In genomic region chr11:21351296-21351695, GRCm38 (mm10) we compare ENCODE assay signal across 25 mouse cellular contexts. TPM values are rescaled to one million over a fixed set of nuclear protein-coding genes. Genes with fewer than 3 reads are reported as not detected.
DNase-seq lines count a peak whose midpoint lies in the region; ATAC-seq and TF ChIP-seq lines count a peak whose summit lies in the region.
"Had no signal": no experiment of that assay in that cellular context is flagged by ENCODE, and none has a peak within 500 bp of the region (broad histone marks: within the 10 kb centered on the region; RNA-seq: fewer than 3 reads in every experiment).

No protein-coding gene starts in this region.

- no peak overlapping the region for H3K4me2 ChIP-seq in kidney, embryonic 15.5 days
- H3K4me2 ChIP-seq in liver, embryonic 16.5 days (ENCODE audit: low read depth, low read length), result no peak overlapping the region
- H3K4me2 ChIP-seq: heart, embryonic 12.5 days; hindbrain, embryonic 12.5 days; limb, embryonic 15.5 days; midbrain, embryonic 11.5 days; stomach, embryonic 15.5 days had no signal

- H3K9me3 ChIP-seq in kidney, embryonic 15.5 days (replicated peaks), result no peaks in the 10 kb centered on the region
- no peaks in the 10 kb centered on the region for H3K9me3 ChIP-seq in liver, embryonic 16.5 days (replicated peaks; ENCODE audit: control insufficient read depth, low read length)
- H3K9me3 ChIP-seq: forebrain, embryonic 10.5 days; heart, embryonic 12.5 days; hindbrain, embryonic 12.5 days; limb, embryonic 15.5 days; stomach, embryonic 15.5 days had no signal

- peak; percentile 20 for DNase-seq in kidney, adult 18-20 months
- no peak for DNase-seq in kidney, postnatal 10 days
- DNase-seq in kidney, adult 9 months, result peak; percentile 81
- DNase-seq in left cerebral cortex, adult 2 months (ENCODE audit: extremely low spot score in 1 of 2, low spot score in 2 of 2), result no peak
- DNase-seq in frontal cortex, postnatal 14 days (ENCODE audit: low spot score in 2 of 2), result no peak
- DNase-seq: adrenal gland, adult 2 months; cerebellum, adult 11 months; cerebellum, postnatal 10 days; heart, adult 11 months; layer of hippocampus, adult 9-11 months; left cerebral cortex, postnatal 4 days; right cerebral cortex, adult 18-20 months; right cerebral cortex, postnatal 4 days; thymus, postnatal 25 days had no signal

- H3K4me3 ChIP-seq in kidney, embryonic 15.5 days (replicated peaks), result no peak overlapping the region
- H3K4me3 ChIP-seq in liver, embryonic 16.5 days (ENCODE audit: low read depth, low read length), result no peak overlapping the region
- H3K4me3 ChIP-seq in left cerebral cortex, adult 2 months, result no peak overlapping the region
- H3K4me3 ChIP-seq: forebrain, embryonic 10.5 days; heart, embryonic 12.5 days; hindbrain, embryonic 12.5 days; limb, embryonic 15.5 days; stomach, embryonic 15.5 days had no signal

- peaks cover 43% of the 10 kb centered on the region for H3K36me3 ChIP-seq in kidney, embryonic 15.5 days
- H3K36me3 ChIP-seq in liver, embryonic 16.5 days (ENCODE audit: control insufficient read depth, insufficient read depth), result no peaks in the 10 kb centered on the region

- 0 out of 2 replicates have a peak, but pooled peaks have one; percentile 56 for ATAC-seq in kidney, embryonic 15.5 days (replicated peaks; ENCODE audit: low FRiP score)
- ATAC-seq in liver, embryonic 16.5 days (ENCODE audit: low read depth), result peak; percentile 88
- ATAC-seq: forebrain, embryonic 16.5 days; lung, postnatal 0 days had no signal

- TF ChIP-seq CTCF in left cerebral cortex, adult 2 months (IDR thresholded peaks at IDR 0.05), result no peak

- WGBS in kidney, embryonic 15.5 days, result 78% methylated on average over 7 of the region's 7 CpGs
- 60% methylated on average over 7 of the region's 7 CpGs for WGBS in liver, embryonic 16.5 days (ENCODE audit: insufficient replicate concordance)

- H3K27ac ChIP-seq in kidney, embryonic 15.5 days, result no peak overlapping the region
- H3K27ac ChIP-seq in liver, embryonic 16.5 days (ENCODE audit: low read length), result no peak overlapping the region
- no peak overlapping the region for H3K27ac ChIP-seq in left cerebral cortex, adult 2 months
- H3K27ac ChIP-seq: forebrain, embryonic 10.5 days; hindbrain, embryonic 12.5 days; limb, embryonic 15.5 days; macrophage; stomach, embryonic 15.5 days had no signal

- H3K27me3 ChIP-seq in kidney, embryonic 15.5 days, result no peaks in the 10 kb centered on the region
- H3K27me3 ChIP-seq in liver, embryonic 16.5 days (ENCODE audit: control insufficient read depth, insufficient read depth, low read depth, low read length), result no peaks in the 10 kb centered on the region
- H3K27me3 ChIP-seq: heart, embryonic 12.5 days; hindbrain, embryonic 12.5 days; limb, embryonic 15.5 days; stomach, embryonic 15.5 days had no signal

- intact Hi-C loops in left cerebral cortex, adult 2 months (cut with DNase I), result loop anchor here (5.0 kb wide), 1 partner anchor 106 kb away; no protein-coding TSS in a partner anchor

- H3K9ac ChIP-seq in kidney, embryonic 15.5 days, result no peak overlapping the region
- H3K9ac ChIP-seq in liver, embryonic 16.5 days (ENCODE audit: low read depth, low read length), result no peak overlapping the region
- H3K9ac ChIP-seq: heart, embryonic 12.5 days; hindbrain, embryonic 12.5 days; limb, embryonic 15.5 days; stomach, embryonic 15.5 days had no signal

- no peaks in the 10 kb centered on the region for H3K4me1 ChIP-seq in kidney, embryonic 15.5 days
- H3K4me1 ChIP-seq in liver, embryonic 16.5 days (ENCODE audit: control insufficient read depth, low read depth, low read length), result peaks cover 8% of the 10 kb centered on the region
- H3K4me1 ChIP-seq: hindbrain, embryonic 12.5 days; limb, embryonic 15.5 days; stomach, embryonic 15.5 days had no signal

RNA-seq across cellular contexts. Expression of gene Ugp2, which starts 19.7 kb away (rescaled TPM):
- polyA plus RNA-seq in kidney, embryonic 15.5 days (2015; fragmentation: Nextera tagmentation; extraction: Ambion mirVana), result 80.7 and 87.1 TPM in 2 replicates
- polyA plus RNA-seq in liver, embryonic 16.5 days (2015; fragmentation: Nextera tagmentation; extraction: Ambion mirVana), result 70.8 and 80.5 TPM in 2 replicates
- 10 to 100 TPM; 69.0 to 76.3 TPM for total RNA-seq in left cerebral cortex, adult 2 months (2021)

Comparison
In these comparisons a context has a peak if more than half of its experiments do, and no peak if none do; other contexts are left out.
1. DNase-seq: peak in kidney, adult 18-20 months (single experiment) and kidney, adult 9 months (single experiment); none in kidney, postnatal 10 days (single experiment), left cerebral cortex, adult 2 months (0 of 2) and frontal cortex, postnatal 14 days (0 of 2).